Mouse (Mus musculus) adrenal gland, adult 8-10 months (tissue): ENCODE data around the gene Apex1. TPM values are rescaled to one million over a fixed set of nuclear protein-coding genes. Genes with fewer than 3 reads are reported as not detected.
"Not testable (repeated sequence)": the region's sequence is repeated elsewhere in the genome, so short reads cannot be mapped to it uniquely, and the experiment has no call there.

Source experiments
- DNase-seq: peaks from one replicate; pipeline ENCODE4 v3.0.0; 2022
- total RNA-seq, 4 experiments: library from RNA; stranded (reverse); gene quantifications; 2 replicates each; pipeline ENCODE4 v1.2.4; 2022

The Apex1 gene
- total RNA-seq, 4 experiments from 2014 or later, result 73.6 to 85.2 (median 74.1) TPM

DNA sequence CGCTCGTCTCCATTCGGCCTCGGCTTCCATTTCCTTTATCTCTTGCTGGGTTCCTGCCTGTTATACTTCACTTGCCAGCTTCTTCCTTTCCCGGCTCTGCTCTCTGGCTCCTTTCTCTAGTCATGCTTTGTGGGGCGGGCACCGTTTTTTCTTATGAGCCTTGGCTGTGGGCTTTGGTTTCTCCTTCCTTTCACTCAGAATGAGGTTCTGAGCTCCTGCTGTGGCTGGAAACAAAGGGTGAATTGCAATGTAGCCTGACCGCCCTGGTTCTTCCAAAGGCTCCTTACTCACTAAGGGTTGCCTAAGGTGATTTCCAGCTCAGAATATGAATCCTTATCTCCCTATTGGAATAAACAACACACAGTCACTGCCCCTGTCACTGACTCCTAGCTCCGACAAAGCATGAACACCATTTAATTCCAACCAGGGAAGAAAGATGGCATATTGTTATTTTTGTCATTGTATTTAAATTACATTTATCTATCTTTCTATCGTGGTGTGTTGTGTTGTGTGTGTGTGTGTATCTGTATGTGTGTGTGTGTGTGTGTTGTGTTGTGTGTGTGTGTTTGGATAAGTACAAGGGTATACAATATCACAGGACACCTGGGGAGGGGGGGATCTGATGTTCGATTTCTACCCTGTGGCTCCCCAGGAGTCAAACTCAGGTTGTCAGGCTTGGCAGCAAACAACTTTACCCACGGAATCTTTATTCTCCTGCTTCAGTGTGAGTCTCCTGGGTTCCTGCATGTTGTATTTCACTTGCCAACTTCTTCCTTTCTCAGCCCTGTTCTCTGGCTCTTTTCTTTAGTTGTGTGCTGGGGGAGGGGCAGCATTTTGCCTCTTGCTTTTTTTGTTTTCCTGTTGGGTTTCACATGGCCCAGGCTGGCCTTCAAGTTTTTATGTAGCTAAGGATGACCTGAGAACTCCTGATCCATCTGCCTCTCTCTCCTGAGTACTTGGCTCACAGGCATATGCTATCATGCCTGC is 45.1 kb downstream of the Apex1 start:
- DNase-seq, result no peak

DNA sequence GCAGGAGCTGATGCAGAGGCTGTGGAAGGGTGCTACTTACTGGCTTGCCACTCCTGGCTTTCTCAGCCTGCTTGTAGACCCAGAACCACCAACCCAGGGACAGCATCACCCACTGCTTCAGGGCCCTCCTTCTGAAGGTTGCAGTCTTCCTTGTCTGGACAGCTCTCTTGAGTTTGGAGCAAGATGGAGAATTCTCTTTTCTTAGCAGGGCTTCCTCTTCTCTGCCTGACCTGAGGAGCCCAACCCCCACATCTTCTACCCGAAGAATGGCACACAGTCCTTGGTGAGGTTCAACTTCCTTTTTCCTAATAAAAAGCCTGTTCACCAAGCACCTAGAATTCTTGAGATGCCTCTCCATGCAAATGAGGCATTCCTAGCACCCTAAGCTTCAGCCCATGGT is 46.1 kb downstream of the Apex1 start:
- no peak for DNase-seq

DNA sequence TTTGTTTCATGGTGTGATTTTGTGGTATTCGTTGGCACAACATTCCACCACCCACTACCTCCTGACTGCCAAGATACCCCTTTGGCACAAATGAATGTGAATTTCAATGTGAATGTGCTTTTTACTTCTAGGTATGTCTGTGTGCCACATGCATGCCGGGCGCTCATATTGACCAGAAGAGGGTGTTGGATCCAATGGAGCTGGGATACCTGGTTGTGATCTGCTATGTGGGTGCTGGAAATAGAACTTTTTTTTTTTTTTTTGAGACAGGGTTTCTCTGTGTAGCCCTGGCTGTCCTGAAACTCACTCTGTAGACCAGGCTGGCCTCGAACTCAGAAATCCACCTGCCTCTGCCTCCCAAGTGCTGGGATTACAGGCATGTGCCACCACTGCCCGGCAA is 48.3 kb downstream of the Apex1 start:
- not testable (repeated sequence) for DNase-seq

DNA sequence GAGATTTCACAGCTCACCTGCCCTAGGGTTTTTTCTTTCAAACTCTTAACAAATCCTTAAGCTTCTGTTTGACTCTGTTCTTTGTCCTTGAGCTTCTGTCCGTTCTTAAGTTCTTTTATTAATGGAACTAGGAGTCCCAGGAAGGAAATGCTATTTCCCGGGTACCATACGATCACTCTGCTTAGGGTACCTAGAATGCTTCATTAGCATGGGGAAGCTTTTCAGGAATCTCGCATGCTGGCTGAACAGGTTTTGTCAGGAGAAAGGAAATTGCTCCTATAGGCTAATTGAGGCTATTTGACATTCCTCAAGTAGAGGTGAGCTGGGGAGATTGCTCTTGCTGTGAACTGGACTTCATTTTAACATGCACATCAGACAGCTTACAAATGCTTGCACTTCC is 48.9 kb downstream of the Apex1 start:
- DNase-seq, result no peak

DNA sequence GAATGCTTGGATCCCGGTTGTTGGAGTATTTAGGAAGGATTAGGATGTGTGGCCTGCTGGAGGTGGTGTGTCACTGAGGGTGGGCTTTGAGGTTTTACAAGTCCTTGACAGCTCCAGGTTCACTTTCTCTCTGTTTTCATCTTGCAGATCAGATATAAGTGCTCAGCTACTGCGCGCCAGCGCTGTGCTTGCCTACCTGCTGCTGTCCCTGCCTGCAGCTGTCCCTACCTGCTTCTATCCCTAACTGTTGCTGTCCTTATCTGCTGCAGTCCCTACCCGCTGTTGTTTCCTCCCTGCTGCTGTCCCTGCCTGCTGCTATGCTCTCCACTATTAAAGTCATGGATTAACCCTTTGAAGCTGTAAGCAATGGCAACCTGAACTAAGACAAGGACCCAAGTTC is 50.2 kb downstream of the Apex1 start:
- no peak for DNase-seq

DNA sequence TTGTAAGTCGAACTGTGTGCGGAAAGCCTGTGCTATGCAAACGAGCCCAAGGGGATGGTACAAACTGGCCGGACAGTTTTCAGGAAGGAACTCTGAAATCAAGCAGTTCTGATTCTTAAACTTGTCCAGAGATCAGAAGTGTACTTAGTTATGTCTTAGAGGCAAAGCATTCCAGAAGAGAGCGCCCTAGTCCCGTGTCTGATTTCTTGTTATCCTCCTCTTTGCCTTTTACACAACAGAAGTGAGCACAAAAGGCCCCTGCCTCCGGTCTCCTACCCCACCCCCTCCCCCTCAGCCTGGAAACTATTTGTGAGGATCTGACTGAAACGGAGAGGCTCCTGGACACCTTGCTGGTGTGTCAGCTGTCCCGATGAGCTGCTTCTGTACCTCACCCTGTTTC is 51.9 kb downstream of the Apex1 start:
- no peak for DNase-seq

Other genes starting within 250 kb of the Apex1 start
- gene Olfr747, start 231.8 kb upstream of the Apex1 start, total RNA-seq, result not detected
- not detected for gene Olfr748, start 217.6 kb upstream of the Apex1 start, total RNA-seq
- gene Olfr749, start 179.9 kb upstream of the Apex1 start, total RNA-seq, result not detected
- 10 to 100 TPM; 40.9 to 57.7 (median 53.5) TPM for gene Ttc5, start 139.4 kb upstream of the Apex1 start, total RNA-seq
- 1 to 10 TPM in 1 of 4 experiments, under 1 TPM in 1, not detected in 2; 0.58 to 1.8 TPM for gene Ccnb1ip1, start 117.2 kb upstream of the Apex1 start, total RNA-seq
- gene Parp2, start 117.1 kb upstream of the Apex1 start, total RNA-seq, result 10 to 100 TPM; 24.2 to 40.7 (median 31.3) TPM
- gene Tep1, start 54.4 kb upstream of the Apex1 start, total RNA-seq, result 10 to 100 TPM; 25.5 to 33.6 (median 25.9) TPM
- 1 to 10 TPM; 1.0 to 3.4 (median 1.8) TPM for gene Klhl33, start 27.5 kb upstream of the Apex1 start, total RNA-seq
- gene Osgep, start 75 bp upstream of the Apex1 start, total RNA-seq, result 10 to 100 TPM; 44.8 to 55.6 (median 51.3) TPM
- 10 to 100 TPM; 62.3 to 74.8 (median 68.0) TPM for gene Pip4p1, start 5.9 kb downstream of the Apex1 start, total RNA-seq
- 10 to 100 TPM; 26.5 to 35.8 (median 31.3) TPM for gene Pnp, start 6.1 kb downstream of the Apex1 start, total RNA-seq
- 10 to 100 TPM; 25.4 to 40.6 (median 33.0) TPM for gene Gm49342, start 19.5 kb downstream of the Apex1 start, total RNA-seq
- 1 to 10 TPM; 1.8 to 2.5 (median 2.2) TPM for gene Pnp2, start 31.0 kb downstream of the Apex1 start, total RNA-seq
- under 1 TPM in 2 of 4 experiments, not detected in 2; 0.15 to 0.31 TPM for gene Rnase10, start 82.8 kb downstream of the Apex1 start, total RNA-seq
- gene Rnase9, start 116.9 kb downstream of the Apex1 start, total RNA-seq, result not detected
- gene Rnase11, start 125.2 kb downstream of the Apex1 start, total RNA-seq, result not detected
- not detected for gene Rnase12, start 132.7 kb downstream of the Apex1 start, total RNA-seq
- gene Olfr750, start 149.5 kb downstream of the Apex1 start, total RNA-seq, result not detected
- gene Rnase4, start 166.1 kb downstream of the Apex1 start, total RNA-seq, result 10 to 100 TPM; 48.1 to 69.1 (median 54.7) TPM
- gene Ang, start 166.2 kb downstream of the Apex1 start, total RNA-seq, result 1 to 10 TPM; 5.4 to 7.4 (median 6.4) TPM
- gene Eddm3b, start 189.5 kb downstream of the Apex1 start, total RNA-seq, result not detected
- gene Rnase6, start 198.9 kb downstream of the Apex1 start, total RNA-seq, result 1 to 10 TPM; 1.4 to 4.0 (median 2.1) TPM
- gene Rnase1, start 221.8 kb downstream of the Apex1 start, total RNA-seq, result under 1 TPM in 1 of 4 experiments, not detected in 3; 0.28 TPM
- not detected for gene Rnase2b, start 237.3 kb downstream of the Apex1 start, total RNA-seq